Mouse (Mus musculus) lung, postnatal 0 days (tissue): Measurements from ENCODE around the gene Kpnb1. TPM values are rescaled to one million over a fixed set of nuclear protein-coding genes. Genes with fewer than 3 reads are reported as not detected.

Source experiments
- ATAC-seq: fragments of 200-750 bp; cut with Nextera tagmentation; 2 replicates; pipeline ENCODE4 v1.8.0; 2017; ENCODE audit warnings: moderate library complexity
- DNase-seq: peaks from one replicate; pipeline ENCODE4 v3.0.0-alpha.2; 2016; ENCODE audit warnings: low spot score
- H3K27ac ChIP-seq: fragments of 300-500 bp; sonication (generic); 2 replicates; pipeline ENCODE4 v1.5.1; 2014; ENCODE audit warnings: antibody characterized with exemption, mild to moderate bottlenecking, low read length, mixed read lengths
- H3K27me3 ChIP-seq: fragments of 300-500 bp; sonication (generic); replicated peaks from 2 replicates; pipeline ENCODE4 v1.6.1; 2014; ENCODE audit warnings: low read length, mixed read lengths; ENCODE audit not compliant: insufficient read depth
- H3K36me3 ChIP-seq: fragments of 300-500 bp; sonication (generic); 2 replicates; pipeline ENCODE4 v1.6.1; 2014; ENCODE audit warnings: low read length, mixed read lengths; ENCODE audit not compliant: insufficient read depth
- H3K4me1 ChIP-seq: fragments of 300-500 bp; sonication (generic); 2 replicates; pipeline ENCODE4 v1.6.1; 2014; ENCODE audit warnings: antibody characterized with exemption, low read depth, low read length, mixed read lengths; ENCODE audit not compliant: insufficient read depth
- H3K4me2 ChIP-seq: fragments of 300-500 bp; sonication (generic); replicated peaks from 2 replicates; pipeline ENCODE4 v1.6.1; 2014; ENCODE audit warnings: low read depth, mild to moderate bottlenecking, low read length, moderate library complexity, mixed read lengths
- H3K4me3 ChIP-seq: fragments of 300-500 bp; sonication (generic); 2 replicates; pipeline ENCODE4 v1.5.1; 2014; ENCODE audit warnings: low read depth, low read length
- H3K9ac ChIP-seq: fragments of 300-500 bp; sonication (generic); replicated peaks from 2 replicates; pipeline ENCODE4 v1.6.1; 2014; ENCODE audit warnings: low read depth, mild to moderate bottlenecking
- H3K9me3 ChIP-seq: fragments of 300-500 bp; sonication (generic); 2 replicates; pipeline ENCODE4 v1.6.1; 2016; ENCODE audit warnings: low read length, mixed read lengths
- CTCF ChIP-seq: IDR thresholded peaks from 2 replicates; pipeline ENCODE4 v1.5.1; 2016; ENCODE audit warnings: antibody characterized with exemption, mild to moderate bottlenecking
- EP300 ChIP-seq: IDR thresholded peaks from 2 replicates; pipeline ENCODE4 v1.6.1; 2016; ENCODE audit warnings: antibody characterized with exemption, mild to moderate bottlenecking, control low read depth
- WGBS: fragments of 180-500 bp; shearing (Covaris S2); extraction: QIAGEN DNeasy Blood & Tissue Kit; methylation state at CpG from one replicate; pipeline ENCODE4 v1.1.7; 2014; 5-methylcytosine and 5-hydroxymethylcytosine counted together
- polyA plus RNA-seq: library from polyadenylated mRNA; unstranded; fragments of >200 nt; fragmentation: Nextera tagmentation; extraction: Ambion mirVana; gene quantifications from 2 replicates; pipeline ENCODE4 v1.2.1, GENCODE M21; 2015

Gene Kpnb1
- polyA plus RNA-seq, 1 experiment from 2014 or later = 17.0 TPM

DNA sequence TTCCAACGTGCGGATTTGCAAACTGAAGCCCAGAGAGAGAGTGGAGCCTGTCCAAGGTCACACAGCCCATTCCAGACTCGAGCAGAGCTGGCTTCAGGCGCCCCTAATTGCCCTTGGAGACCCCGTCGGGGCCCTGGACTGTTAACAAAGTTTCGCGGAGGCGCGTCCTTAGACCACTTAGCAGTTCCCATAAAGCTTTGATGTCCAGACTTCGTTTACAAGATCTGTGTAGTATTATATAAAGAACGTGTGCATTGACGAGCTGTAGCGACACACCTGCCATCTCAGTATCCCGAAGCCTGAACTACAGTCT lies 918 bp upstream of the Kpnb1 start:
- TF ChIP-seq CTCF = no peak
- TF ChIP-seq EP300 = no peak
- DNase-seq (no peak), ATAC-seq (no peak)
- H3K36me3 ChIP-seq = 0 out of 2 replicates have a peak, but pooled peaks cover 2% of the 10 kb centered on the region
- no peaks in the 10 kb centered on the region for H3K27me3 ChIP-seq
- WGBS = 0% methylated on average over 15 of the region's 15 CpGs
- peak overlapping the region; percentile 50 for H3K9ac ChIP-seq
- no peaks in the 10 kb centered on the region for H3K9me3 ChIP-seq
- H3K27ac ChIP-seq = peak overlapping the region; percentile 92
- H3K4me2 ChIP-seq = peak overlapping the region; percentile 76
- H3K4me1 ChIP-seq = no peaks in the 10 kb centered on the region
- peak overlapping the region; percentile 93 for H3K4me3 ChIP-seq

GRCm38 (mm10) chr11:97186947-97187763 lies 526 bp downstream of the Kpnb1 start:
- peaks cover 10% of the 10 kb centered on the region; the same call in 1 of the 2 replicates for H3K36me3 ChIP-seq
- ATAC-seq (peak; percentile 72), DNase-seq (peak; percentile 98)
- peak overlapping the region; percentile 60 for H3K9ac ChIP-seq
- no peaks in the 10 kb centered on the region for H3K27me3 ChIP-seq
- peak overlapping the region; percentile 66 for H3K4me2 ChIP-seq
- peak overlapping the region; percentile 94 for H3K27ac ChIP-seq
- H3K4me1 ChIP-seq = no peaks in the 10 kb centered on the region
- peak; percentile 18 for TF ChIP-seq CTCF
- TF ChIP-seq EP300 = no peak
- H3K4me3 ChIP-seq = peak overlapping the region; percentile 93
- no peaks in the 10 kb centered on the region for H3K9me3 ChIP-seq
- under 1% methylated on average over 32 of the region's 74 CpGs for WGBS

DNA sequence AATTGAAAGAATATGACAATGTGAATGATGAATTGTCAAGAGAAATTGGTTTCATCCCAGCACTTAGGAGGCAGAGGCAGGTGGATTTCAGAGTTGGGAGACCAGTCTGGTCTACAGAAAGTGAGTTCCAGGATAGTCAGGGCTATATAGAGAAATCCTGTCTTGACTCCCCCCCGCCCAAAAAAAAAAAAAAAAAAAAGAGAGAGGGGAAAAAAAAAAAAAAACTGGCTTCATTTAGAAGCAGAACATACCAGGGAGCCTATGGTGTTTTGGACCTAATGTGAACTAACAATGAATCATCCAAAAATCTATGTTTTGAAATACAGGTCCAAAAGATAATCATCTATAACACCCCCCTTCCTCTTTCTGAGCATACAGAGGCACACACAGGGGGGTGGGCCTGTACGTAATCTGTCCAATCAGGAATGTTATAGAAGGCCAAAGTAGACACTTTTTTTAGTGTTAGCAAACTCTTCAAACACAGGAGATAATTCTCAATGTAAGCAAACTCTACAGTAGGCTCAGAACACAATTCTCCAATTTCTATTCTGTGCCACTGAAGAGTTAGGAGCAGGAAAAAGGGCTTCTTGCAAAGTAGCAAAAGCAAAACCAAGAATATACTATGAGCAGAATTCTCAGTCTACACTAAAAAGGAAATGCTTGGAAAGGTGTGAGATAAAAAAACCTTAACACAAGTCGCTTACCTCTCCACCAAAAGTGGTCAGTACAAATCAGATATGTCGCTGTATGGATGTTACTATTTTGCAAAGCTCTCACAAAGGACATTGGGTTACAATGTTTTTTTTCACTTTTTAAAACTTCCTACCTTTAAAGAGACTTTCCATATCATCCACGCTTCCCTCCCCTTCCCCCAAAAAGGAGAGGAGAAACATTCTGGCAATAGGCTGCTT lies 1.7 kb downstream of the Kpnb1 start:
- 46% methylated on average over 5 of the region's 5 CpGs for WGBS
- H3K4me2 ChIP-seq = peak overlapping the region; percentile 66
- 0 out of 2 replicates have a peak overlapping the region, but pooled peaks have one; percentile 16 for H3K27ac ChIP-seq
- H3K4me1 ChIP-seq = no peaks in the 10 kb centered on the region
- DNase-seq = no peak
- TF ChIP-seq CTCF (no peak), EP300 (no peak)
- H3K27me3 ChIP-seq = no peaks in the 10 kb centered on the region
- H3K4me3 ChIP-seq = peak overlapping the region; percentile 93
- ATAC-seq = no peak
- H3K9ac ChIP-seq = 0 out of 2 replicates have a peak overlapping the region, but pooled peaks have one; percentile 20
- H3K36me3 ChIP-seq = peaks cover 18% of the 10 kb centered on the region; the same call in 1 of the 2 replicates
- no peaks in the 10 kb centered on the region for H3K9me3 ChIP-seq

DNA sequence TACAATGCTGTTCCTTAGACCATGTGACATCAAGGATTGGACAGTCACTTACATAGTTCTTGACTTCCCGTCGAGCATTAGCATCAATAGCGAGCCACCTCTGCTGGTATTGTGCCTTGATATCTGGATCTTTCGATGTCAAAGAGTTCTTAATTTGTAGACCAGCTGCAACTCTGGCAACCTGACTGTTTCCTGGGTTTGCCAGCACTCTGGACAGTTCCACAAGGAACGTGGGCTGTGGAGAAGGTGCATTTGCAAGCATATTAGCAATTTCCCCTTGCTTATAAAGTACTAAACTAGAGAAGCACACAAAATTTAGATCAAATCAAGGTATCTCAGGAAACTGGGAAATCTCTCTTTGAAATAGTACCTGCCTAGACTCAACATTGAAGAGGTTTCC lies 2.8 kb downstream of the Kpnb1 start:
- 66% methylated on average over 5 of the region's 5 CpGs for WGBS
- H3K9ac ChIP-seq = no peak overlapping the region
- no peak for ATAC-seq

DNA sequence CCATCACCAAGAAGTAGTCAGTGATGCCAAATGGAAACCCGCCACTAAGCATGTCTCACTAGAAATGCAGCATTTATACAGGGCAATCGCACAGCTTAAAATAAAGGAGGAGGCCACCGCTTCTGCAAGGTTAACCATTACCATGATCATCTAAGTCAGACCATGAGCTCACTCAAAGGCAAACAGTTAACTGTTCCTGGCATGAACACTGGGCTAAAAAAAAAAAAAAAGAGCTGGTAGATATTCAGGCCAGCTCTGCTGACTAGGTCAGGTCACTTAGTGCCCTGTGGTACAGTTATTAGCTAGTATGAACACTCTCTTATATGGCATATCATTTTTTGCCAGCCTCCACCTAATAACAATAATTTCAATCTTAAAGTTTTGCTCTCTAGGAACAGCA lies 5.2 kb downstream of the Kpnb1 start:
- no peak for ATAC-seq
- H3K9ac ChIP-seq = no peak overlapping the region
- H3K36me3 ChIP-seq = peaks cover 42% of the 10 kb centered on the region; the same call in 1 of the 2 replicates
- 89% methylated on average over 3 of the region's 3 CpGs for WGBS
- H3K4me1 ChIP-seq = no peaks in the 10 kb centered on the region
- H3K27me3 ChIP-seq = no peaks in the 10 kb centered on the region
- no peak overlapping the region for H3K4me2 ChIP-seq
- H3K27ac ChIP-seq = no peak overlapping the region
- no peaks in the 10 kb centered on the region for H3K9me3 ChIP-seq
- DNase-seq = no peak
- TF ChIP-seq EP300 (no peak), CTCF (no peak)
- H3K4me3 ChIP-seq = no peak overlapping the region

More for the DNA sequence above, 2.8 kb downstream of the Kpnb1 start:
- H3K9me3 ChIP-seq = no peaks in the 10 kb centered on the region
- H3K36me3 ChIP-seq = peaks cover 27% of the 10 kb centered on the region; the same call in 1 of the 2 replicates
- H3K4me3 ChIP-seq = no peak overlapping the region
- DNase-seq = no peak
- H3K4me1 ChIP-seq = no peaks in the 10 kb centered on the region
- H3K27me3 ChIP-seq = no peaks in the 10 kb centered on the region
- H3K4me2 ChIP-seq = no peak overlapping the region
- H3K27ac ChIP-seq = no peak overlapping the region
- TF ChIP-seq CTCF = no peak
- TF ChIP-seq EP300 = no peak

- DNase-seq (no peak), ATAC-seq (no peak)
- Histone ChIP-seq H3K4me3 (no peak overlapping the region), H3K27ac (no peak overlapping the region), H3K9me3 (no peaks in the 10 kb centered on the region), H3K9ac (no peak overlapping the region), H3K36me3 (peaks cover 44% of the 10 kb centered on the region), H3K4me1 (no peaks in the 10 kb centered on the region), H3K4me2 (no peak overlapping the region), H3K27me3 (no peaks in the 10 kb centered on the region)
- TF ChIP-seq CTCF (no peak), EP300 (no peak)
- 78% methylated on average over 5 of the region's 5 CpGs for WGBS
Observed at GRCm38 (mm10) chr11:97181061-97181460, 6.6 kb downstream of the Kpnb1 start.
